Mouse (Mus musculus): ENCODE measurements at regions not wholly inside any gene's neighbourhood (a gene's known extent, or its start where the extent isn't known, plus 50 kb on each side); places are given as distances from the start of the nearest gene placed in this dataset.
A peak's percentile ranks its signal among the peaks of the same experiment; 100 is the strongest.

GRCm38 (mm10) chr3:23216754-23217153 lies 1140.3 kb downstream of the Tbl1xr1 start:
- Histone ChIP-seq H3K36me3 (replicated peaks; ENCODE audit: control insufficient read depth, insufficient read depth, low read depth, low read length) (no peaks in the 10 kb centered on the region), H3K27me3 (ENCODE audit: control insufficient read depth, insufficient read depth, low read length) (no peaks in the 10 kb centered on the region), H3K27ac (replicated peaks; ENCODE audit: low read depth, low read length) (no peak overlapping the region), H3K4me3 (ENCODE audit: low read depth, low read length) (no peak overlapping the region), H3K9ac (replicated peaks; ENCODE audit: low read length) (no peak overlapping the region), H3K4me2 (ENCODE audit: low read depth, low read length) (no peak overlapping the region), H3K4me1 (ENCODE audit: control insufficient read depth, insufficient read depth, low read length) (no peaks in the 10 kb centered on the region), H3K9me3 (replicated peaks; ENCODE audit: control insufficient read depth, low read length) (no peaks in the 10 kb centered on the region)
- 84% methylated on average over 1 of the region's 1 CpGs for WGBS
- ATAC-seq (replicated peaks; ENCODE audit: insufficient number of reproducible peaks, low FRiP score, low TSS enrichment, low read depth) (no peak), DNase-seq (ENCODE audit: low spot score) (no peak)

GRCm38 (mm10) chr3:23248291-23248690 lies 1171.8 kb downstream of the Tbl1xr1 start:
- ATAC-seq (replicated peaks; ENCODE audit: insufficient number of reproducible peaks, low FRiP score, low TSS enrichment, low read depth), result no peak
- no peak overlapping the region for H3K4me3 ChIP-seq (ENCODE audit: low read depth, low read length)
- H3K9ac ChIP-seq (replicated peaks; ENCODE audit: low read length), result no peak overlapping the region
- no peaks in the 10 kb centered on the region for H3K9me3 ChIP-seq (replicated peaks; ENCODE audit: control insufficient read depth, low read length)
- DNase-seq (ENCODE audit: low spot score), result no peak
- H3K4me2 ChIP-seq (ENCODE audit: low read depth, low read length), result no peak overlapping the region
- H3K27ac ChIP-seq (replicated peaks; ENCODE audit: low read depth, low read length), result no peak overlapping the region
- no peaks in the 10 kb centered on the region for H3K36me3 ChIP-seq (replicated peaks; ENCODE audit: control insufficient read depth, insufficient read depth, low read depth, low read length)
- no peaks in the 10 kb centered on the region for H3K27me3 ChIP-seq (ENCODE audit: control insufficient read depth, insufficient read depth, low read length)
- H3K4me1 ChIP-seq (ENCODE audit: control insufficient read depth, insufficient read depth, low read length), result no peaks in the 10 kb centered on the region
- 80% methylated on average over 2 of the region's 2 CpGs for WGBS

- no peak overlapping the region for H3K4me3 ChIP-seq (ENCODE audit: low read depth, low read length)
- ATAC-seq (replicated peaks; ENCODE audit: insufficient number of reproducible peaks, low FRiP score, low TSS enrichment, low read depth), result no peak
- H3K4me2 ChIP-seq (ENCODE audit: low read depth, low read length), result no peak overlapping the region
- H3K27ac ChIP-seq (replicated peaks; ENCODE audit: low read depth, low read length), result no peak overlapping the region
- H3K9ac ChIP-seq (replicated peaks; ENCODE audit: low read length), result no peak overlapping the region
- H3K4me1 ChIP-seq (ENCODE audit: control insufficient read depth, insufficient read depth, low read length), result no peaks in the 10 kb centered on the region
- no peaks in the 10 kb centered on the region for H3K27me3 ChIP-seq (ENCODE audit: control insufficient read depth, insufficient read depth, low read length)
- no peak for DNase-seq (ENCODE audit: low spot score)
- no peaks in the 10 kb centered on the region for H3K9me3 ChIP-seq (replicated peaks; ENCODE audit: control insufficient read depth, low read length)
- no peaks in the 10 kb centered on the region for H3K36me3 ChIP-seq (replicated peaks; ENCODE audit: control insufficient read depth, insufficient read depth, low read depth, low read length)
Measured at GRCm38 (mm10) chr3:23252180-23252579, 1175.7 kb downstream of the Tbl1xr1 start.

GRCm38 (mm10) chr3:23298818-23299217 lies 1222.4 kb downstream of the Tbl1xr1 start:
- no peaks in the 10 kb centered on the region for H3K27me3 ChIP-seq (ENCODE audit: control insufficient read depth, insufficient read depth, low read length)
- DNase-seq (ENCODE audit: low spot score) (no peak), ATAC-seq (replicated peaks; ENCODE audit: insufficient number of reproducible peaks, low FRiP score, low TSS enrichment, low read depth) (no peak)
- H3K9me3 ChIP-seq (replicated peaks; ENCODE audit: control insufficient read depth, low read length), result no peaks in the 10 kb centered on the region
- no peak overlapping the region for H3K4me2 ChIP-seq (ENCODE audit: low read depth, low read length)
- no peak overlapping the region for H3K9ac ChIP-seq (replicated peaks; ENCODE audit: low read length)
- H3K27ac ChIP-seq (replicated peaks; ENCODE audit: low read depth, low read length), result no peak overlapping the region
- H3K4me3 ChIP-seq (ENCODE audit: low read depth, low read length), result no peak overlapping the region
- H3K36me3 ChIP-seq (replicated peaks; ENCODE audit: control insufficient read depth, insufficient read depth, low read depth, low read length), result no peaks in the 10 kb centered on the region
- 87% methylated on average over 7 of the region's 7 CpGs for WGBS
- H3K4me1 ChIP-seq (ENCODE audit: control insufficient read depth, insufficient read depth, low read length), result no peaks in the 10 kb centered on the region

- ATAC-seq (replicated peaks; ENCODE audit: insufficient number of reproducible peaks, low FRiP score, low TSS enrichment, low read depth), result no peak
Measured at GRCm38 (mm10) chr3:23334216-23334615, 1257.8 kb downstream of the Tbl1xr1 start.

GRCm38 (mm10) chr3:23334958-23335357 lies 1258.5 kb downstream of the Tbl1xr1 start:
- no peaks in the 10 kb centered on the region for H3K36me3 ChIP-seq (replicated peaks; ENCODE audit: control insufficient read depth, insufficient read depth, low read depth, low read length)
- H3K27ac ChIP-seq (replicated peaks; ENCODE audit: low read depth, low read length), result no peak overlapping the region
- ATAC-seq (replicated peaks; ENCODE audit: insufficient number of reproducible peaks, low FRiP score, low TSS enrichment, low read depth) (no peak), DNase-seq (ENCODE audit: low spot score) (no peak)
- no peaks in the 10 kb centered on the region for H3K27me3 ChIP-seq (ENCODE audit: control insufficient read depth, insufficient read depth, low read length)
- H3K9me3 ChIP-seq (replicated peaks; ENCODE audit: control insufficient read depth, low read length), result no peaks in the 10 kb centered on the region
- no peak overlapping the region for H3K9ac ChIP-seq (replicated peaks; ENCODE audit: low read length)
- H3K4me1 ChIP-seq (ENCODE audit: control insufficient read depth, insufficient read depth, low read length), result no peaks in the 10 kb centered on the region
- H3K4me3 ChIP-seq (ENCODE audit: low read depth, low read length), result no peak overlapping the region
- H3K4me2 ChIP-seq (ENCODE audit: low read depth, low read length), result no peak overlapping the region

More at GRCm38 (mm10) chr3:23334216-23334615, 1257.8 kb downstream of the Tbl1xr1 start:
- H3K4me2 ChIP-seq (ENCODE audit: low read depth, low read length), result no peak overlapping the region
- no peak for DNase-seq (ENCODE audit: low spot score)
- no peaks in the 10 kb centered on the region for H3K9me3 ChIP-seq (replicated peaks; ENCODE audit: control insufficient read depth, low read length)
- no peaks in the 10 kb centered on the region for H3K27me3 ChIP-seq (ENCODE audit: control insufficient read depth, insufficient read depth, low read length)
- H3K36me3 ChIP-seq (replicated peaks; ENCODE audit: control insufficient read depth, insufficient read depth, low read depth, low read length), result no peaks in the 10 kb centered on the region
- H3K27ac ChIP-seq (replicated peaks; ENCODE audit: low read depth, low read length), result no peak overlapping the region
- WGBS, result 59% methylated on average over 2 of the region's 2 CpGs
- no peaks in the 10 kb centered on the region for H3K4me1 ChIP-seq (ENCODE audit: control insufficient read depth, insufficient read depth, low read length)
- H3K9ac ChIP-seq (replicated peaks; ENCODE audit: low read length), result no peak overlapping the region
- no peak overlapping the region for H3K4me3 ChIP-seq (ENCODE audit: low read depth, low read length)

- WGBS, result 85% methylated on average over 5 of the region's 5 CpGs
- Histone ChIP-seq H3K27ac (replicated peaks; ENCODE audit: low read depth, low read length) (no peak overlapping the region), H3K36me3 (replicated peaks; ENCODE audit: control insufficient read depth, insufficient read depth, low read depth, low read length) (no peaks in the 10 kb centered on the region), H3K9ac (replicated peaks; ENCODE audit: low read length) (no peak overlapping the region), H3K27me3 (ENCODE audit: control insufficient read depth, insufficient read depth, low read length) (no peaks in the 10 kb centered on the region), H3K9me3 (replicated peaks; ENCODE audit: control insufficient read depth, low read length) (no peaks in the 10 kb centered on the region), H3K4me3 (ENCODE audit: low read depth, low read length) (no peak overlapping the region), H3K4me2 (ENCODE audit: low read depth, low read length) (no peak overlapping the region), H3K4me1 (ENCODE audit: control insufficient read depth, insufficient read depth, low read length) (no peaks in the 10 kb centered on the region)
- no peak for DNase-seq (ENCODE audit: low spot score)
- no peak for ATAC-seq (replicated peaks; ENCODE audit: insufficient number of reproducible peaks, low FRiP score, low TSS enrichment, low read depth)
Measured at GRCm38 (mm10) chr3:23374341-23374740, 1297.9 kb downstream of the Tbl1xr1 start.

- H3K36me3 ChIP-seq (replicated peaks; ENCODE audit: control insufficient read depth, insufficient read depth, low read depth, low read length), result no peaks in the 10 kb centered on the region
- H3K27ac ChIP-seq (replicated peaks; ENCODE audit: low read depth, low read length), result no peak overlapping the region
- no peak overlapping the region for H3K9ac ChIP-seq (replicated peaks; ENCODE audit: low read length)
- 43% methylated on average over 1 of the region's 1 CpGs for WGBS
- no peak overlapping the region for H3K4me2 ChIP-seq (ENCODE audit: low read depth, low read length)
- no peaks in the 10 kb centered on the region for H3K9me3 ChIP-seq (replicated peaks; ENCODE audit: control insufficient read depth, low read length)
- H3K4me1 ChIP-seq (ENCODE audit: control insufficient read depth, insufficient read depth, low read length), result no peaks in the 10 kb centered on the region
- DNase-seq (ENCODE audit: low spot score), result no peak
- H3K27me3 ChIP-seq (ENCODE audit: control insufficient read depth, insufficient read depth, low read length), result no peaks in the 10 kb centered on the region
- ATAC-seq (replicated peaks; ENCODE audit: insufficient number of reproducible peaks, low FRiP score, low TSS enrichment, low read depth), result no peak
- H3K4me3 ChIP-seq (ENCODE audit: low read depth, low read length), result no peak overlapping the region
Measured at GRCm38 (mm10) chr3:23404877-23405276, 1328.4 kb downstream of the Tbl1xr1 start.

- Histone ChIP-seq H3K36me3 (replicated peaks; ENCODE audit: control insufficient read depth, insufficient read depth, low read depth, low read length) (no peaks in the 10 kb centered on the region), H3K4me3 (ENCODE audit: low read depth, low read length) (no peak overlapping the region), H3K9me3 (replicated peaks; ENCODE audit: control insufficient read depth, low read length) (no peaks in the 10 kb centered on the region), H3K9ac (replicated peaks; ENCODE audit: low read length) (no peak overlapping the region), H3K4me2 (ENCODE audit: low read depth, low read length) (no peak overlapping the region), H3K27ac (replicated peaks; ENCODE audit: low read depth, low read length) (no peak overlapping the region), H3K27me3 (ENCODE audit: control insufficient read depth, insufficient read depth, low read length) (no peaks in the 10 kb centered on the region), H3K4me1 (ENCODE audit: control insufficient read depth, insufficient read depth, low read length) (no peaks in the 10 kb centered on the region)
- ATAC-seq (replicated peaks; ENCODE audit: insufficient number of reproducible peaks, low FRiP score, low TSS enrichment, low read depth) (no peak), DNase-seq (ENCODE audit: low spot score) (peak; percentile 42)
Measured at GRCm38 (mm10) chr3:23409431-23409830, 1333.0 kb downstream of the Tbl1xr1 start.
